Mouse (Mus musculus) thymus, postnatal 36 days (tissue): Measurements from ENCODE around the gene Saa1.
A peak's percentile ranks its signal among the peaks of the same experiment; 100 is the strongest.
"Not testable (repeated sequence)": the region's sequence is repeated elsewhere in the genome, so short reads cannot be mapped to it uniquely, and the experiment has no call there.

Source experiments
- DNase-seq, 2 experiments: peaks; one replicate each; pipeline ENCODE4 v3.0.0; 2022; ENCODE audit warnings: mixed read lengths in 2 of 2

The Saa1 gene

DNA sequence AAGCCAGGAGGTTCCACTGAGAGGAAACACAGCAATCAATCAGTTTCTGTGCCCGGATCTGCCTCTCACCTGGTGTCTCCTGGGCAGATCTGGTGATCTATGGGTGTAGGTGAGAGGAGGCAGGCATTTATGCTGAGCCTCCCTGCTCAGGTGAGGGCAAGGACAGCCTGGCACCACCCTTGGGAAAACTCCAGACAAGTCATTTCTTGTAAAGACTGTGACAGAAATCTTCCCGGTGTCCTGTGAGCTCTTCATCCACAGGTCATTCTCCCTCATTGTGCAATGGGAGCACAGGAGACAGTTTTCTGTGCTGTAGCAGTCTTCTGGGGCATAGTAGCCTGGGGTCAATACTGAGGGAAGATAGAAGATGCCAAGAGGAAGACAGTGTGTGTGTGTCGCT lies at the start of gene Saa1:
TSS of gene Saa1 (minus strand) at position 101 of the 400 bp plus-strand sequence.
- DNase-seq = not testable (repeated sequence)

DNA sequence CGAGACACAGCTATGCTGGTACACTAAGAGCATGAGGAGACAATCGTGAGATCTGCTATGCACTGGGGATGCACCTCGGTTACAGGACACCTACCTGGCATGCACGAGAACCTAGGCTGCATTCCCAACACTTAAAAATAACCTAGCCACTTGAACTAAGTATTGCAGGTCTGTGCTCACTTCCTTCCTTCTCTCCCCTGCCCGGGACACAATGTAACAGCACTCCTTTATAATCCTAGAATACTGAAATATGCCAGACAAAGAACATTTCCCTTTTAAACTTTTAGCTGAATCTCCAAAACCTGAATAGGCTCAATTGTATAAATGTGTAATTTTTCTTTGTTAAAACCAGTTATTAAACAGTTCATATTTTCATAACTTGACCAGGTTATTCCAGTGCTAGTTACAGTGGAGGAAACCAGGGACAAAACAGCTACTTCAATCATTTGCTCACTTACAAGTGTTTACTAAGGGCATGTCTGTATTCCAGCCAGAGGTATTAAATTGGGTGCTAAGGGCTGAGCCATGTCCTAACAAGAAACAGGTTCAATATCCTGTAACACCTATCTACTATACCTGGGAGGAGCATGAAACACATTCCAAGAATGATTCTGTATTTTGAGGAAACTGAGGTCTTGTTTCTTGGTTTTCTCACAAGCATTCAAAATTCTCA lies 46.5 kb upstream of the Saa1 start:
- no peak for DNase-seq

DNA sequence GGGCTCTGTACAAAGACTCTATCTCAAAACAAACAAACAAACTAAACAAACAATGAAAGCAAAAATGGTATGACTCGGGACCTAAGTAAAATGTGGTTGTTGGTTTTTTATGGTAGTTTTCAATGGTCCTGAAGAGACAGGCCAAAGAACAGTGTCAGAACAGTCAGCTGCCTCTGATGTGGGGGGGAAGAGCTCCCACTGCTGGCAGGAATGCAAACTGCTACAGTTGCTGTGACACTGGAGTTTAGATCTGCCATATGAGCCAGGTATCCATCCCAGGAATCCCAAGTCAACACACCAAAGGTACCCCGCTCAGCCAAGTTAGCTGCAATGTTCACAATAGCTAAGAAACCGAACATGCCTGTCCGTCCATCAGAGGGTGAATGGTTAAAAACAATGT lies 27.9 kb upstream of the Saa1 start:
- DNase-seq = peak; percentile 12 to 22

DNA sequence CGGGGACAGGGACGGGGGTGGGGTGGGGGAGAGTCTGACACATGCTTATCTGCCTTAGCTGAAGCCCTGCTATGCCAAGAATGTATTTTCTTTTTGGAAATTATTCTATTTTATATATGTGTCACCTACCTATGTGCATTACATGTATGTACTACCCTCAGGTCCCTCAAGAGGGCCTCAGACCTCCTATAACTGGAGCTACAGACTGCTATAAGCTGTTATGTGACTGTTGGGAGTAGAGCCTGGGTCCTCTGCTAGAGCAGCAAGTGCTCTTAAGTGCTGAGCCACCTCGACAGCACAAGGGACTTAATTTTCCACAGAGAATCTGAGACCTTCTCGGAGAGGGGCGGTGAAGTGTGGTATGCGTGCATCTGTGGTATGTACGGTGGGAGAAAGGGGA lies 25.7 kb upstream of the Saa1 start:
- DNase-seq = no peak

DNA sequence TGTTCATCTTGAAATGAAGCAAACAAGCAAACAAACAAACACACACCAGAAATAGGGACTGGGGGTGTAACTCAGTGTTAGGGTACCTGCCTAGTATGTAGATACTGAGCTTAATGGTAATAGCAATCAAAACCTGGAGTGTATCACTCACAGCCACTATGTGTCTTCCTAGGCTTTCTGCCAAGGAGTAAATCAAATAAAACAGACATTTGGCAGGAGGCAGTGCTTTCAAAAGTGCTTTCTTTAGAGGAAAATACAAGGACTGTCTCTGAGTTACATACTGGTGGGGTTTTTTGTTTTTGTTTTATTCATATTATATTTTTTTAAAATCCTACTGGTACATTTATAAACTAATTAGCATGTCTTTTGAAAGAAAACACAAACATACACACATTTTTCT lies 24.6 kb upstream of the Saa1 start:
- DNase-seq = no peak

DNA sequence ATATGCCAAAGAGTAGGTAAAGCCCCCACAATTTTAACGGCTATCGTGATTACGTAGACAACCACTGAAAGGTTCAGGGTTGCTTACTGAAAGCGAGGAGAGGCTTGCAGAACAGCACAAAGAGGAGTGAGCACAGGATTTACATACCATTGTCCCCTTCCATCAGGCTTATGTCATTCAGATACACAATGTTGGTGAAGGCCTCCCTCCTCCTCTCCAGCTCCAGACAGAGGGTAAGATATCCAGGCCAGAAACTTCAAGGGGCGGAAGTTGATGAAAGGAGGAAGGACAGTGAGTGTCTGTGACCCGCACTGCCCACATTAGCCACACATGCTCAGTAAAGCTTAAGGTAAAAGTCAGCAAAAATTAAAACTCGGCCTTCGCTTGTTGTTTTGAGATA lies 21.9 kb upstream of the Saa1 start:
- DNase-seq = no peak

DNA sequence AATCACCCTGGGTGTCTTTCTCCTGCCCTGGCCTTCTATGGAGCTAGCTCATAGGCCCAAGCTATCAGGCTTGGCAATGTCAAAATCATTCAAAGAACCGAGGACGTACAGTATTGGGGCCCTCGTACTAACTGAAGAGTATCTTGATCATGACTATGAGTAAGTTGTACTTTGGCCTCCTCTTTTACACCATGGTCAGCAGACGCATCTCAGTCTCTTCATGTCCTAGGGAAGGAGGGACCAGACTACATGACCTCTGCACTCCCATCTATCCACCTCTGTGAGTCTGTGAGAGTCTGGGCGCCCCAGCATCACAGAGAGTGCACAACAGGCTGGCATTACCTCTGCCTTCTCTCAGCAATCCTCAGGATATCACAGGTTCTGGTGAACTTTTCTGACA lies 19.8 kb upstream of the Saa1 start:
- DNase-seq = no peak

DNA sequence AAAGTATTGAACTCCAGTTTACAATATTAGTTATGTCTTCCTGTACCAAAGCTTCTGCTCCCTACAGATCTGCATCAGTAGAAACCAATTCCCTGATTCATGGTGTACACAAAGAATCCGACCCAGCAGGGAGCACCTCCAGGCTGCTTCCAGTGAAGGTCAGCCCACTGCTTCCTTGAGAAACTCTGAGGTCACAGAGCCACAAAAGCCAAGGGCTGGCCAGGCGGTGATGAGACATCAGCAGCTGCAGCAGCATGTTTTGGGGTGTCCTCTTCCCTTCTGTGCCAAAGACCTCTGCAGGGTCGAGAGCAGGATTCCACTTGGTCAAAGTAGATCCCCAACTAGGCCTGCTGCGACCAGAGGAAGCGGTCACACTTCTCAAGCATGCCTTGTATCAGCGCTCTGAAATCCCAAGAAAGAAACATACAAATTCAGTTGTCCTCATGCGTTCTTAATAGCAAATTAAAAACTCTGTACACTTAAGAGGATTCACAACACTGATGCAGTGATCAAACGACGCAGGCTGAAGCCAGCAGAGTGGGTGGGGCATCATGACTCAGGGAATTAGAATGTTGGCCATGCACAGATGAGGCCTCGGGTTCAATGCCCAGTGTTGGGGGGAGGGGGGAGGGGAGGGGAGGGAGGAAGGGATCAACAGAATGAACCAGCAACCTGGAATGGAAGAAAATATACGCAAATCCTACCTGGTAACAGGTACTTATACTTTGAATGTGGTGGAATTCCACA lies 18.4 kb upstream of the Saa1 start:
- no peak for DNase-seq

DNA sequence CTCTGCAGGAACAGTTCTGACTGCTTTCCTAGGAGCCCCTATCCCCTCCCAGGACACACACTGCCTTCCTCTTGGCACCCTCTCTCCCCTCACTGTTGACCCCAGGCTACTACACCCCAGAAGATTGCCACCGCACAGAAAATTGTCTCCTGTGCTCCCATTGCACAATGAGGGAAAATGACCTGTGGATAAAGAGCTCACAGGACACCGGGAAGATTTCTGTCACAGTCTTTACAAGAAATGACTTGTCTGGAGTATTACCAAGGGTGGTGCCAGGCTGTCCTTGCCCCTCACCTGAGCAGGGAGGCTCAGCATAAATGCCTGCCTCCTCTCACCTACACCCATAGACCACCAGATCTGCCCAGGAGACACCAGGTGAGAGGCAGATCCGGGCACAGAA lies 8.7 kb upstream of the Saa1 start, which contains the start of gene Saa2:
TSS of gene Saa2 (plus strand) at position 301 of the 400 bp plus-strand sequence.
- DNase-seq = no peak

DNA sequence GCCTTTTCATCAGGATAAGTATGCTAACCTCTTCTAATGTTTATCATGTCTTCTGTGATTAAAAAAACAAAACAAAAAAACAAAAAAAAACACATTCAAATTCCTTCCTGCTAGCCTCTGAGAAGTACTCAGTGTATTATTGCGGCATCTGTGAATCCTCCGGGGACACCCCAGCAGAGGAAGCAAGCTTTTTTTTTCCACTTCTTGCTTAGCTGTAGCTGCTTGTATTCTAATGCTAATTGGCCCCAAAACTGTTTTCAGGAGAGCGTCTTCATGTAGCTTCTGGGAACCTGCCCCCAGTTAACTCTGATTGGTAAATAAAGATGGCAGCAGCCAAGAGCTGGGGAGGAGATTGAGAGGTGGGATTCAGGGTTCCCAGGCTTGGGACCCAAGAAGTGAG lies 5.7 kb upstream of the Saa1 start:
- no peak for DNase-seq

DNA sequence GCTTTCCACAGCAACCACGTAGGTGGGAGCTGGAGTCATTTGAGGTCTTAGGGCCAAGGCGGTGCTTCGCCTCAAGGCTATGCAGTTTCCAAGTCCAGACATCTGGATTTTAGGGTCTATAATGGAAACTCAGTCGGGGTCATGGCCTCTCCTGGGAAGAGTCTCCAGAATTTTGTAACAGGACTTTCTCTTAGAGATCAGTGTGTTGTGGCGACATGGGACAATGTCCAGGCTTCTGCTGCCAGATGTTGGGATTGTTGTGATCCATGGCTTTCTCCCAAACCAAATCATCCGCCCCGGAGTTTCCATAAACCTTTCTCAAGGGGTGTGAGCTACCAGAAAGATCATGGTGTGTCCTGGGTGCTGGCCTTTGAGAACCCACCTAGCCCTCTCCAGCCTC lies 3.6 kb upstream of the Saa1 start:
- DNase-seq = no peak

DNA sequence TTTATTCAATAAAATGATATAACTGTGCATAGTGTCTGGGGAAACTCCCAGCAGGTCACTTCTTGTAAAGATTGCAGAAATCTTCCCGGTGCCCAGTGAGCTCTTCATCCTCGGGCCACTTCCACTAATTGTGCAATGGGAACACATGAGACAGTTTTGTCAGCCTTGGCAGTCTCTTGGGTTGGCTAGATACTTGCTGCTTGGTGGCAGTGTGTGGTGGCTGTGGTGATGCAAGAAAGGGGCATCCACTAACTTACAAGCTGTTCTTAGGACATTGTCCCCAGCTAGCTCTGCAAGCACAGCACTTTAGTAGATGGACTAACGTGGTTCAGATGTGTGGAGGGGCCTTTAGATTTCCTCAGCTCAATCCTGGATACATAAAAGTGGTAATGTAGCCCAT lies 3.0 kb upstream of the Saa1 start:
- no peak for DNase-seq

DNA sequence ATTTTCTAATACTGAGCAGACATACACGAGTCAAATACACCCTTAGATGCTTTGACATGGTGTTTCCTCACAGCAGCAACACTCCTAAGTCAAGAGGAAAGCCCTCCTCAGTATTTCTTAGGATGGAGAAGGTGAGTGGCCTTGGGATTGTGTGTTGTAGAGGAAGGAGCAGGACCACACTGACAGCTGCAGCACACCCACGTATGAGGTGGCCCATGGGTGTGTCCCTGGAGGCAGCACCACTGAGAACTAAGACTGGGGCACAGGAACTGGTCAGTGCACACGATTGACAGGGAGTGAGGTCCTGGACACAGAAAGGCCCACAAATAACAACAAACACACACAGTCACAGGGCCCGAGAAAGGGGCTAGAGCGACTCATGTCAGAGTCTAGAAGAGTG lies 2.7 kb downstream of the Saa1 start:
- not testable (repeated sequence) for DNase-seq

DNA sequence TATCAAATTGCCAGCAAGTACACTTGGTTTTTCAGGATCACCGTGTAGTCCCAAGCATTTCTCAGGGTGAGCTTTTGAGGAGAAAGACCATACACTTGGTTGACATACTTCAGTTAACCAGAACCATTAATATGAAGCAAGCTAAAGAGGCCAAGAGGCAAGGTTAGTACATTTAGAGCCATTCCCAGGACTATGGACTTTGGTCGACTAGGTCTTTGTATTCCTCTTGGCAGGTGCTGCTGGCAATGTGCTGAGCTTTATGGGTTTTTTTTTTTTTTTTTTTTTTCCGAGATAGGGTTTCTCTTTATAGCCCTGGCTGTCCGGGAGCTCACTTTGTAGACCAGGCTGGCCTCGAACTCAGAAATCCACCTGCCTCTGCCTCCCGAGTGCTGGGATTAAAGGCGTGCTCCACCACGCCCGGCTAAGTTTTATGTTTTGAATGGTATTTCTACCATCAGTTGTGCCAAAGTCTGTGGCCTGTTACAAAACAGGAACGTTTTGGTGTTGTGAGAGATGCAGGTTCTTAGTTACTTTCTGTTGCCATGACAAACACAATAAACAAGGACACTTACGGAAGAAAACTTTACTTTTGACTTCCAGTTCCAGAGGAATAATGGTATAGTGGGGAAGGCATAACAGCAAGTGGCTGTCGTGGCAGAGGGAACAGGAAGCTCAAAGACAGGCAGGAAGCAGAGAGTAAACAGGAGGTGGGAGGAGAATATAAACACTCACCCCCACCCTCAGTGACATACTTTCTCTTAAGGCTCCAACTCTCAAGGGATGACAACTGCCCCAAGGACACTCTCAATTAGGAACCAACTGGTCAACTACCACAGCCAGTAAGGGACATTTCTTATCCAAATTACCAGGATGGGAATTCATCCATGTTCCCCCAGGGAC lies 4.0 kb downstream of the Saa1 start:
- DNase-seq = no peak

DNA sequence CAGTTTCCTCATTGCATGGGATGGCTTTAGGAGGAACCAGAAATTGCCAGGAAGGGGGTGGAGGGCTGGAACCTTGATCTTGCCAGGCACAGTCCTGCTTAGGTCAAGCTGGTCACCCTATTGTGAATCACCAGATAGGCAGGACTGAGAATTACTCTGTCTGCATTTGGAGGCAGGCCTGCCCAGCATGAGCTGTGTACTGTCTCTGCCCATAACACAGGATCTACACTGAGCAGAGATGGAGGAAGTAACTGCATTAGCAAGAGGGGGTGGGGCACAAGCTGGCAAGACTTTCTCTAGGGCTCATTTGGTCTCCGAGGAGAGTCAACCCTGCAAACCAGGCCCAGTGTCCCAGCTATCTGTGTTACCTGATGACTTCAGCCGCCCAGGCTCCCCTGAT lies 7.8 kb downstream of the Saa1 start:
- no peak for DNase-seq

DNA sequence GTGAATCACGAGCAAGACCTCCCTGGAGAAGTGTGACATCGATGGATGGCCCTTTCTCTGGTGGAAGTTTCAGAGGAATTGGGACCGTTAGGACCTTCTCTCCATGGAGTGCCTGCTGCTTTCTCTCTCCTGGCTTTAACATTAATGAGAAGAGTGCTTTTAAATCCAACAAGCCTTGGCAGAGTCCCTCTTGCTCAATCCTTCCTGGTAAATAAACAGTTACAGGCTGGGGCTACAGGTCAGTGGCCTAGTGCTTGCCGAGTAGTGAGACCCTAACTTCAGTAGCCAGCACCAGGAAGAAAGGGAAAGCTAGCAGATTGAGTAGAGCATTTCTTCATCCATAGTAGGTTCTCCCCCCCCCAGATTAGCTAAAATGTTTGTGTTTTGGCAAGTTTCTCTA lies 10.3 kb downstream of the Saa1 start, which contains the start of gene Saa4:
TSS of gene Saa4 (minus strand) at position 146 of the 400 bp plus-strand sequence.
- no peak for DNase-seq

DNA sequence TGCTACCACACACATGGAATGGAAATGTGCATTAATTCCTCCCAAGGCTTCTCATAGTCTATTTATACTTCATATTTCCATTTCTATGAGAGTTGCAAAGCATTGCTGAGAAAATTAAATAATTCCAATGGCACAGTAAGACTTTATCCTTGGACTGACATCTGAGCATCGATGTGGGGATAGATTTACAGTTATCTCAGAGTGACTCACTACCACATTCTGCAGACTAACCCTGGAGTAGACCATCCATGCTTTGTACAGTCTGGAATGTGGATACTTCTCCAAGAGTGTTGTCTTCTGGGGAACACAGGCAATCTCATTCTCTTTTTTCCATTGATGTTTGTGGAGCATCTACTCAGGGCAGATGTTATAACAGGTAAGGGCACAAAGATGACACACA lies 15.2 kb downstream of the Saa1 start:
- DNase-seq = no peak

DNA sequence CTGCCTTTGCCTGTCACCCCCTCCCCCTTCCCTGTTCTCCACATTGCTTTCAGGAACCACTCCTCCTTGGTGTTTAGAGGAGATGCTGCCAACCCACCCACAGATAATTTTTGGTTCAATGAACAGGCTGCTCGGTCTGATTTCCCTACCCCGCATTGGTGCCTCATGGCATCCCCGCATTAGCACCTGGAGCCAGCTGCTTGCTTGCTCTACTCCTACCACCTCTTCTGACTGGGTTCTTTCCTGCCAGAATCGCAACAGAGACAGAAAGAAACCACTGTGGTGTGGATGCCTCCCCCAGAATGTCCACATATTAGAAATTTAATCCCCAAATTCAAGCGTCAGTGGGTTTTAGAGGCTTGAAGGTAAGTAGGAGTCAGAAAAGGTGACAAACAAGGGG lies 18.4 kb downstream of the Saa1 start:
- DNase-seq = no peak

DNA sequence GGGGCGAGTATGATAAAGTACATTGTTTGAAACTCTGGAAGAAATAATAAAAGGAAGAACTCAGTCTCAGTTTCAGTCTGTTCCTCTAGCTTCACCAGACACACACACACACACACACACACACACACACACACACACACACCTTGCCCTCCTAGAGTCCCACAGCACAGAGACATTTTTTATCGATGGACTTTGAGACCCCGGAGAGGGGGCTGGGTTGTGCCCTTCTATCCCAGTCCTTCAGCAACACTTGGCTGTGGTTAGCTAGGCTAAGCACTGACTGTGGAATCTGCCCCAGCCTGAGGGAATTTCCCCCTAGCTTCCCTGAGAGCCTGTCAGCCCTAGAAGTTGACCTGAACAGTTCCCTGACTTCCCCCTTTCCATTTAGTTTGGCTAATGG lies 18.9 kb downstream of the Saa1 start:
- DNase-seq = no peak

DNA sequence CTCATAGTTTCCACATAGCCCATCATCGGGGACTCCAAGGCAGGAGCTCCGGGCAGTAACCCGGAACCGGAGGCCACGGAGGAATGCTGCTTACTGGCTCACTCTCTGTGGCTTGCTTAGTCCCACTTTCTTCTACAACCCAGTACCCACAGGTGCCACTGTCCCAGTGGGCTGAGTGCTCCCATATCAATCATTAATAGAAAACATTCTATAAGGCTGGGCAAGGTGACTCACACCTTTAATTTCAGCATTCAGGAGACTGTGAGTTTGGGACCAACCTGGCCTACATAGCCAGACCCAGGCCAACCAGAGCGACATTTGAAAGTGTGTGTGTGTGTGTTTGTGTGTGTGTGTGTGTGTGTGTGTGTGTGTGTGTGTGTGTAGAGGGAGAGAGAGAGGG lies 19.4 kb downstream of the Saa1 start:
- no peak for DNase-seq

DNA sequence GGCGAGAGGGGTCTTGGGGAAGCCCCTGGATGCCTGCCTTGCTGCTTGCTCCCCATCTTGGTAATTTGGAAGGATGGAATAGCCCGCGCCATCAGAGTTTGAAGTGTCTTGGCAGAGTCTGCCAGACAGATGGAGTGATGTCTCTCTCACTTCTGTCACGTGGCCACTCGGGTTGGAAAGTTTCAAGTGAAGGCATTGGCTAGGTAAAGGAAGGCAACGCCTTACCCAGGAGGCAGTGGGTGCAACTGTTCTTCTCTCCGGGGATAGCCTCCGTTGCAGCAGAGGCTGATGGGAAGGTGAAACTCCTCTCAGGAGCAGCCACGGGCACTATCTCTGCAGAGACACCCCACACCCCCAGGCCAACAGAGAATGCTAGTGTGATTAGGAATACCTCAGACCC lies 22.3 kb downstream of the Saa1 start:
- DNase-seq = no peak

DNA sequence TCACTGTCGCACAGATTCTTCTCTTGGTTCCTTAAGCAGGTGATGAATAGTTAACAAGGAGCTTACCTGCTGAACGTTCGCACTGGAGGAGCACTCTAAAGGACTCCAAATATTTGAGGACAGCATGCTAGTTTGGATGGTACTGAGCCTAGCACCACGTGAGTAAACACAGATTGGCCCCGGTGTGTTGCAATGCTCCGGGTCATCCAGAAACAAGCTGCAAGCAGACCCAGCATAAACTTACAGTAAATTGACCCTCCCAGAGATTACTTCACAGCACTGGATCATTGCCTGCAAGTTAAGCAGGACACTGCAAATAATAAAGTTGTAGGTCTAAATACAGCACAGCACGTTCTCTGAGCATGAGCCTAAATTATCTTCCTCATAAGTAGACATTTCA lies 23.3 kb downstream of the Saa1 start:
- no peak for DNase-seq

DNA sequence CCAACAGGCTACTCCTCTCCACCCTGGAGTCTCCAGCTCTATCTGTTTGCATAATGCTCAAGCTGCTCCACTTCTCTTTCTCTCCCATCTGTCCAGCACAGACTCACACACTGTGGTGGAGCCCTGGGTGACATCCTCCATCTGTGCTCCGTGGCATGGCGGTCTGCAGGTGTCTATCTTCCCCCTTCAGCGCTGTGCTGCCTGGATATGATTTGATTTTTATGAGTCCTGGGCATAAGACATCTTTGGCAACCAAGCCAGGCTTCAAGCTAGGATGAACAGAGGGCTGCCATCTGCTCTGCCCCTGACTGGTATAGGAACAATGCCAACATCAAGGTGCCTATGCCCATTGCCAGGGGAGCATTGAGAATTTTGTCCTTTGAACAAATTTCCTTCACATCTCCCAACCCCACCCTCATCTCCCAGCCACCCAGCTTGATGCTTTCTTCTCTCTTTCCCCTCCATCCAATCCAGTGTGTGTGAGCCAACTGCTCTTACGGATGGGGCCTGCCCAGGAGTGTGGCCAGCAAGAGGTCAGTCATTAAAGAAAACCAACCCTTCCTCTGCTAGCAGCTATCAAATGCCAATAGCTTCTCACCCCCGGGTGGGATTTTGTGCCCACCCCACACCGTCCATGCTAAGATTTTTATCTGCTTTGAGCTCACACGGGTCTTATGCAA lies 24.0 kb downstream of the Saa1 start:
- no peak for DNase-seq
